Mouse (Mus musculus): ENCODE data around the gene Hook2. TPM values are rescaled to one million over a fixed set of nuclear protein-coding genes. Genes with fewer than 3 reads are reported as not detected.

Gene Hook2
- total and polyA plus RNA-seq, 3 experiments, result 7.1 to 24.7 (median 9.8) TPM

- peaks cover 48% of the 10 kb centered on the region for H3K79me2 ChIP-seq (replicated peaks; ENCODE audit: control insufficient read depth, extremely low read depth, insufficient read depth, poor library complexity, severe bottlenecking)
- no peak for DNase-seq (ENCODE audit: extremely low read depth)
- dilution Hi-C loops (cut with MboI; ENCODE audit: extremely low pct_ligation_motif_present, extremely low pct_unique_long_range_greater_than_20kb, low sequenced_read_pairs), result no loop called here
These were observed 45.9 kb downstream of the Hook2 start for GRCm38 (mm10) chr8:85036381-85036717.

GRCm38 (mm10) chr8:85036718-85037365, 46.4 kb downstream of the Hook2 start, which contains the start of gene Tnpo2:
TSS of gene Tnpo2 (plus strand) at chr8:85036915.
- Histone ChIP-seq H3K4me2 (ENCODE audit: insufficient read depth, low read depth, poor library complexity, severe bottlenecking) (peak within 1 kb of the TSS; percentile 93), H3K9ac (ENCODE audit: insufficient read depth, low read depth) (peak within 1 kb of the TSS; percentile 94), H3K9me3 (replicated peaks; ENCODE audit: low read length) (no peaks in the 10 kb centered on the region), H3K79me2 (replicated peaks; ENCODE audit: control insufficient read depth, extremely low read depth, insufficient read depth, poor library complexity, severe bottlenecking) (peaks cover 53% of the 10 kb centered on the region), H3K27me3 (replicated peaks) (no peaks in the 10 kb centered on the region), H3K36me3 (replicated peaks in 1 of 2; ENCODE audit: control insufficient read depth in 1 of 2, insufficient read depth in 1 of 2, low read length in 1 of 2) (peaks cover 27 to 45% of the 10 kb centered on the region in 2 experiments), H3K4me1 (ENCODE audit: control insufficient read depth in 1 of 2, insufficient read depth in 2 of 2) (peaks cover 3 to 49% of the 10 kb centered on the region in 2 experiments), H3K27ac (ENCODE audit: insufficient read depth, low read depth) (peak within 1 kb of the TSS; percentile 88), H3K4me3 (replicated peaks in 1 of 3; ENCODE audit: low read depth in 2 of 3, low read length in 2 of 3, poor library complexity in 1 of 3) (peak within 1 kb of the TSS; percentile 83 to 90 (median 88))
- in situ Hi-C loops (cut with MboI; ENCODE audit: low pct_ligation_motif_present, low pct_unique_long_range_greater_than_20kb, low sequenced_read_pairs) (no loop called here), dilution Hi-C loops (cut with MboI; ENCODE audit: extremely low pct_ligation_motif_present, extremely low pct_unique_long_range_greater_than_20kb, low sequenced_read_pairs) (no loop called here)
- peak; percentile 98 for DNase-seq (ENCODE audit: extremely low read depth)
- TF ChIP-seq RCOR1 (conservative IDR thresholded peaks at IDR 0.05; ENCODE audit: low read depth, low read length) (no peak), E2F4 (IDR thresholded peaks at IDR 0.05; ENCODE audit: insufficient replicate concordance, low read depth, low read length) (no peak), IRF4 (IDR thresholded peaks at IDR 0.05; ENCODE audit: low read depth, low read length) (no peak), MYC (IDR thresholded peaks at IDR 0.05; ENCODE audit: low read depth, low read length) (peak; percentile 94), MAZ (IDR thresholded peaks at IDR 0.05; ENCODE audit: low read depth, low read length) (0 out of 2 replicates have a peak, but pooled peaks have one; percentile 84), TCF12 (IDR thresholded peaks at IDR 0.05; ENCODE audit: low read depth, low read length) (peak; percentile 36), JUN (IDR thresholded peaks at IDR 0.05; ENCODE audit: insufficient read depth, low read depth, low read length) (no peak), USF1 (IDR thresholded peaks at IDR 0.05; ENCODE audit: low read depth, low read length) (peak; percentile 98), CHD2 (IDR thresholded peaks at IDR 0.05; ENCODE audit: low read length) (peak; percentile 46; the same call in 1 of the 2 replicates), BHLHE40 (IDR thresholded peaks at IDR 0.05; ENCODE audit: low read depth, low read length) (peak; percentile 98), PAX5 (IDR thresholded peaks at IDR 0.05; ENCODE audit: low read length) (no peak), ZC3H11A (IDR thresholded peaks at IDR 0.05; ENCODE audit: low read depth, low read length) (no peak), ZNF384 (IDR thresholded peaks at IDR 0.05; ENCODE audit: low read depth, low read length) (peak; percentile 100), KAT2A (IDR thresholded peaks at IDR 0.05; ENCODE audit: insufficient replicate concordance, low read length) (peak; percentile 76; the same call in 1 of the 2 replicates), SIN3A (IDR thresholded peaks at IDR 0.05; ENCODE audit: low read length) (peak; percentile 76), CTCF (conservative IDR thresholded peaks at IDR 0.05 in 1 of 2, IDR thresholded peaks at IDR 0.05 in 1 of 2; ENCODE audit: low read depth in 2 of 2, low read length in 2 of 2) (no peak), ETS1 (conservative IDR thresholded peaks at IDR 0.05; ENCODE audit: low read depth, low read length) (no peak), ELF1 (IDR thresholded peaks at IDR 0.05; ENCODE audit: low read depth, low read length) (peak; percentile 66; the same call in 1 of the 2 replicates), JUND (conservative IDR thresholded peaks at IDR 0.05; ENCODE audit: low read depth, low read length) (no peak), CHD1 (IDR thresholded peaks at IDR 0.05; ENCODE audit: low read depth, low read length) (0 out of 2 replicates have a peak, but pooled peaks have one; percentile 6), POLR2A (IDR thresholded peaks at IDR 0.05; ENCODE audit: low read depth, low read length) (peak; percentile 66), HCFC1 (IDR thresholded peaks at IDR 0.05; ENCODE audit: low read depth, low read length) (peak; percentile 87), TBP (conservative IDR thresholded peaks at IDR 0.05; ENCODE audit: low read depth, low read length) (peak; percentile 96; the same call in 1 of the 2 replicates), UBTF (IDR thresholded peaks at IDR 0.05; ENCODE audit: low read depth, low read length) (peak; percentile 88; the same call in 1 of the 2 replicates), MXI1 (IDR thresholded peaks at IDR 0.05; ENCODE audit: low read depth, low read length) (peak; percentile 82), NELFE (IDR thresholded peaks at IDR 0.05; ENCODE audit: low read depth, low read length) (peak; percentile 60; the same call in 1 of the 2 replicates)

More at GRCm38 (mm10) chr8:85036381-85036717, 45.9 kb downstream of the Hook2 start:
- Histone ChIP-seq H3K36me3 (replicated peaks in 1 of 2; ENCODE audit: control insufficient read depth in 1 of 2, insufficient read depth in 1 of 2, low read length in 1 of 2) (peaks cover 28 to 45% of the 10 kb centered on the region in 2 experiments), H3K4me3 (replicated peaks in 1 of 3; ENCODE audit: low read depth in 2 of 3, low read length in 2 of 3, poor library complexity in 1 of 3) (peak overlapping the region; percentile 66 to 90 (median 88)), H3K4me2 (ENCODE audit: insufficient read depth, low read depth, poor library complexity, severe bottlenecking) (peak overlapping the region; percentile 93), H3K4me1 (ENCODE audit: control insufficient read depth in 1 of 2, insufficient read depth in 2 of 2) (peaks cover 3 to 45% of the 10 kb centered on the region in 2 experiments), H3K9ac (ENCODE audit: insufficient read depth, low read depth) (peak overlapping the region; percentile 72), H3K27ac (ENCODE audit: insufficient read depth, low read depth) (peak overlapping the region; percentile 78; the same call in 1 of the 2 replicates), H3K27me3 (replicated peaks) (no peaks in the 10 kb centered on the region), H3K9me3 (replicated peaks; ENCODE audit: low read length) (no peaks in the 10 kb centered on the region)
- no peak for TF ChIP-seq ZC3H11A (IDR thresholded peaks at IDR 0.05; ENCODE audit: low read depth, low read length)
- TF ChIP-seq NELFE (IDR thresholded peaks at IDR 0.05; ENCODE audit: low read depth, low read length), result peak; percentile 69; the same call in 1 of the 2 replicates
- TF ChIP-seq MAFK (IDR thresholded peaks at IDR 0.05; ENCODE audit: insufficient replicate concordance, low read length), result 0 out of 2 replicates have a peak, but pooled peaks have one; percentile 17
- TF ChIP-seq ZNF384 (IDR thresholded peaks at IDR 0.05; ENCODE audit: low read depth, low read length), result no peak
- TF ChIP-seq ZMIZ1 (IDR thresholded peaks at IDR 0.05; ENCODE audit: low read depth, low read length), result 0 out of 2 replicates have a peak, but pooled peaks have one; percentile 16
- no peak for TF ChIP-seq MAZ (IDR thresholded peaks at IDR 0.05; ENCODE audit: low read depth, low read length)
- peak; percentile 64; the same call in 1 of the 2 replicates for TF ChIP-seq CHD1 (IDR thresholded peaks at IDR 0.05; ENCODE audit: low read depth, low read length)
- 0 out of 2 replicates have a peak, but pooled peaks have one; percentile 54 for TF ChIP-seq POLR2AphosphoS2 (IDR thresholded peaks at IDR 0.05; ENCODE audit: low read depth, low read length)
- no peak for TF ChIP-seq IRF4 (IDR thresholded peaks at IDR 0.05; ENCODE audit: low read depth, low read length)
- peak; percentile 52; the same call in 1 of the 2 replicates for TF ChIP-seq POLR2A (IDR thresholded peaks at IDR 0.05; ENCODE audit: low read depth, low read length)
- TF ChIP-seq TCF12 (IDR thresholded peaks at IDR 0.05; ENCODE audit: low read depth, low read length), result peak; percentile 50; the same call in 1 of the 2 replicates
- TF ChIP-seq PAX5 (IDR thresholded peaks at IDR 0.05; ENCODE audit: low read length), result no peak
- TF ChIP-seq MYC (IDR thresholded peaks at IDR 0.05; ENCODE audit: low read depth, low read length), result no peak
- in situ Hi-C loops (cut with MboI; ENCODE audit: low pct_ligation_motif_present, low pct_unique_long_range_greater_than_20kb, low sequenced_read_pairs), result no loop called here
